Mouse (Mus musculus) layer of hippocampus, adult 2 months (tissue): ENCODE results near the gene Fam219a. TPM values are rescaled to one million over a fixed set of nuclear protein-coding genes. Genes with fewer than 3 reads are reported as not detected.
A peak's percentile ranks its signal among the peaks of the same experiment; 100 is the strongest.

Source experiments
- DNase-seq, 2 experiments: peaks; one replicate each; pipeline ENCODE4 v3.0.0; 2022; ENCODE audit warnings: low spot score in 2 of 2
- H3K27ac ChIP-seq: fragments of 200-600 bp; 2 replicates; pipeline ENCODE4 v1.8.1; 2022
- H3K4me3 ChIP-seq: fragments of 200-600 bp; 2 replicates; pipeline ENCODE4 v1.8.1; 2022; ENCODE audit warnings: mild to moderate bottlenecking
- CTCF ChIP-seq: fragments of 200-600 bp; conservative IDR thresholded peaks from 2 replicates; pipeline ENCODE4 v1.8.1; 2022; ENCODE audit warnings: antibody characterized with exemption, mild to moderate bottlenecking, moderate library complexity
- total RNA-seq, 2 experiments: library from RNA; stranded (reverse); gene quantifications; 2 replicates each; pipeline ENCODE4 v1.2.3; 2021

Gene Fam219a
- total RNA-seq, 2 experiments from 2014 or later, result 153 to 157 TPM

GRCm38 (mm10) chr4:41477648-41478160 lies 91.6 kb downstream of the Fam219a start:
- Histone ChIP-seq H3K27ac (no peak overlapping the region), H3K4me3 (no peak overlapping the region)
- no peak for TF ChIP-seq CTCF
- DNase-seq, result no peak

GRCm38 (mm10) chr4:41471384-41471689 lies 98.0 kb downstream of the Fam219a start:
- H3K4me3 ChIP-seq, result no peak overlapping the region
- peak overlapping the region; percentile 74 for H3K27ac ChIP-seq
- no peak for DNase-seq
- TF ChIP-seq CTCF, result no peak

DNA sequence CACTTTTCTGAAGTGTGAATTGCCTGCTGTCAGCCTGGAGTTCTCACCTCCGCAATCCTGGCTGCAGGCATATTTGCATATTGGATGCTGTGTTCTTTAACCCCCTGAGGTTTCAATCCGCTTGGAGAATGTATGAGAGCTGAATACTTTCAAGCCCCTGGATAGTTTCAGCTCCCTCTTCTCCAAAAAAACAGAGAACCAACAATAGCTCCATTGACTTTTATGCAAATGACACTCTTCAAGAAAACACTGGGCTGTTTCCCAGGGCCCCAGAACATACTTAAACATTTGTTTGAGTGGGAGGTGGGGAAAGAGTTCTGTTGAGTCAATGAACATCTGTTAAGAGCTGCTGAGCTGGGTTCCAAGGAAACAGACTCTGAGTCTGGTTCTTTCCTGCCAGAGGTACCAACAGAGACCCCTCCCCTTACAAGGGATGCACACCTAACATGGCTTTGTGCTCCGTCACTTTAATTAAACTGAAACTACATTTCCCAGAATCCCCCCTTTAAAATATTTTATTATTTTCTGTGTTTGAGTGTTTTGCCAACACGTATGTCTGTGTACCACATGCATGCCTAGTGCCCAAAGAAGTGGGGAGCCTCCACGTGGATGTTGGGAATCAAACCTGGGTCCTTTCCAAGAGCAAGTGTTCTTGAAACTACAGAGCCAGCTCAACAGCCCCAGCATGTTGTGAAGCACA lies 98.5 kb downstream of the Fam219a start:
- peak overlapping the region; percentile 74 for H3K27ac ChIP-seq
- H3K4me3 ChIP-seq, result no peak overlapping the region
- no peak for TF ChIP-seq CTCF
- DNase-seq, result peak; percentile 44 to 77

DNA sequence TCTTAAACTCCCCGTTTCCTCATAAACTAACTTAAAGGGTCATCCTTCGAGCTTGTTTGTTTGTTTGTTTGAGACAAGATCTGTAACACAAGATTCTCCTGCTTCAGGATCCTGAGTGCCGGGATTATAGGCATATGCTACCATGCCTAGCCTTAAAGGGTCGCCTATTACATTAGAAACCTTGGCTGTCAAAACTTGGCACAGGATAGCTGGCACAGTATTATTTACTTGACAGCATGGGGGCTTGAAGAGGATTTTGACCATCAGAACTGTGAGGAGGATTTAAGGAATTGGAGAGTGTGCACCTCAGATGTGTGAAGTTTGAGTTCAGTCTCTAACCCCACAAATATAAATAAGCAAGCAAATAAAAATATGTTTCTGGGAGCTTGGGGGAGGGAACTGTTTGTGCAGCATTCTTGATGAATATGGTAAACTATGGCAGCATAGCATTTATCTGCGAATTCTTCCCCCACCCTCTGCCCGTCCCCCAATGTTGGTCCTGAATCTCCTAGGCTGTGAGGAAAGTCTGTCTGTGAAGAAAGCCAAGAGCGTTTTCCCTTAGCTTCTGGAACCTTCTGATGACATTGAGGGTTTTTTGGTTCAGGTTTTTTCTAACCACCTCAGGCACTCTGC lies 99.2 kb downstream of the Fam219a start:
- no peak for DNase-seq
- H3K27ac ChIP-seq, result peak overlapping the region; percentile 74
- no peak for TF ChIP-seq CTCF
- H3K4me3 ChIP-seq, result no peak overlapping the region

GRCm38 (mm10) chr4:41469199-41469598 lies 100.1 kb downstream of the Fam219a start:
- peak overlapping the region; percentile 32; the same call in 1 of the 2 replicates for H3K27ac ChIP-seq

DNA sequence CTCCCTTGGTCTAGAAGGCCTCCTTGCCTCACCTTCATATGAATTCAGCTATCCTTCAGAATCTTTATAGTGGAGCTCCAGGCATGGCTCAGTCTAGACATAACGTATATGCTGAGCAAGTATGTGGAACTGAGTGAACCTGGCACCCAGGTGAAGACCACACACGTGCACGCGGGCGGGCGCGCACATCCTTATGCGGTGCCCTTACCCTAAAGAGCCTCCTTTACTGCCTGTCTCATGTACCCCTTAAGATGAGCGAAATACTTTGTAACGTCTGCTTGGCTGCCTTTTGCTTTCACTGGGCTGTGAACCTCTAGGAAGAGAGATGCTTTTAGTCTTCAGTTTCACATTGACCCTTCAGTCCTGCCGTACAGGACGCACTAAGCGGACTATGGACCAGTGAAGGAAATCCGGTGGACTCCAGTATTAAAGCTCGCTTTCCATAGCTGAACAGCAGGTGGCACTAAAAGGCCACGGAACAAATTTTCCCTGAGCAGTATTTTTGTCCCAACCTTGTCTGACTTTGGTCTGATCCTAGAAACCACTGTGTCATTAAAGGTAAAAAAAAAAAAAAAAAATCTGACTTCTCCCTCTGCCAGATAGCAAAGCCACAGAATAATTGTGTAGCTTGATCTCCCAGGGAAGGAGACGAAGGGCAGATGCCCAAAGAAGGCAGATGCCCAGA lies 100.8 kb downstream of the Fam219a start:
- Histone ChIP-seq H3K27ac (peak overlapping the region; percentile 32; the same call in 1 of the 2 replicates), H3K4me3 (no peak overlapping the region)
- DNase-seq, result peak in 1 of 2 experiments; percentile 69
- peak; percentile 87 for TF ChIP-seq CTCF

More at GRCm38 (mm10) chr4:41469199-41469598, 100.1 kb downstream of the Fam219a start:
- no peak for DNase-seq
- TF ChIP-seq CTCF, result no peak
- no peak overlapping the region for H3K4me3 ChIP-seq

Other genes starting within 250 kb of the Fam219a start
- gene Ubap1, start 220.5 kb downstream of the Fam219a start, total RNA-seq, result 10 to 100 TPM; 39.3 to 40.4 TPM
- gene Kif24, start 104.7 kb downstream of the Fam219a start, total RNA-seq, result 1 to 10 TPM; 1.2 to 1.3 TPM
- 10 to 100 TPM; 29.3 to 30.4 TPM for gene Nudt2, start 104.4 kb downstream of the Fam219a start, total RNA-seq
- 10 to 100 TPM; 31.4 to 31.8 TPM for gene AI464131, start 66.5 kb downstream of the Fam219a start, total RNA-seq
- 1 to 10 TPM; 4.5 to 6.1 TPM for gene 1110017D15Rik, start 52.2 kb downstream of the Fam219a start, total RNA-seq
- 1 to 10 TPM; 7.7 to 8.3 TPM for gene Dnaic1, start 237 bp upstream of the Fam219a start, total RNA-seq
- gene Enho, start 70.8 kb upstream of the Fam219a start, total RNA-seq, result 10 to 100 TPM; 59.7 to 62.0 TPM
- gene Cntfr, start 127.6 kb upstream of the Fam219a start, total RNA-seq, result 10 to 100 TPM; 96.5 to 98.8 TPM
- 10 to 100 TPM; 39.1 to 43.3 TPM for gene Il11ra1, start 130.5 kb upstream of the Fam219a start, total RNA-seq
- 10 to 100 TPM; 29.4 to 31.0 TPM for gene Rpp25l, start 144.0 kb upstream of the Fam219a start, total RNA-seq
- gene Dctn3, start 153.6 kb upstream of the Fam219a start, total RNA-seq, result 100 to 1,000 TPM; 136 to 153 TPM
- gene Arid3c, start 161.6 kb upstream of the Fam219a start, total RNA-seq, result not detected
- gene Galt, start 185.7 kb upstream of the Fam219a start, total RNA-seq, result 10 to 100 TPM; 52.1 to 67.7 TPM
- gene Sigmar1, start 186.6 kb upstream of the Fam219a start, total RNA-seq, result 10 to 100 TPM; 40.4 to 42.9 TPM
- 100 to 1,000 TPM; 140 to 143 TPM for gene Ccl27a, start 204.7 kb upstream of the Fam219a start, total RNA-seq